Mouse (Mus musculus): ENCODE data around the gene Rtp2. TPM values are rescaled to one million over a fixed set of nuclear protein-coding genes. Genes with fewer than 3 reads are reported as not detected.

Gene Rtp2
- not detected in 2 replicates for polyA plus RNA-seq (2015; fragmentation: Nextera tagmentation; extraction: Ambion mirVana)

GRCm38 (mm10) chr16:23932294-23932693 lies at the start of gene Rtp2:
TSS of gene Rtp2 (minus strand) at chr16:23932394.
- Histone ChIP-seq H3K4me1 (no peaks in the 10 kb centered on the region), H3K27ac (replicated peaks) (no peak within 1 kb of the TSS), H3K4me3 (no peak within 1 kb of the TSS), H3K36me3 (no peaks in the 10 kb centered on the region), H3K9ac (replicated peaks) (no peak within 1 kb of the TSS), H3K4me2 (replicated peaks) (no peak within 1 kb of the TSS), H3K27me3 (no peaks in the 10 kb centered on the region), H3K9me3 (no peaks in the 10 kb centered on the region)
- 58% methylated on average over 11 of the region's 11 CpGs for WGBS
- no peak for ATAC-seq (replicated peaks)

- H3K9ac ChIP-seq (replicated peaks): peak overlapping the region; percentile 39
- peaks cover 19% of the 10 kb centered on the region; the same call in 1 of the 2 replicates for H3K27me3 ChIP-seq
- peaks cover 58% of the 10 kb centered on the region for H3K4me1 ChIP-seq
- ATAC-seq (replicated peaks): no peak
- 1% methylated on average over 32 of the region's 32 CpGs for WGBS
- H3K27ac ChIP-seq (replicated peaks): no peak overlapping the region
- peak overlapping the region; percentile 76 for H3K4me2 ChIP-seq (replicated peaks)
- H3K9me3 ChIP-seq: no peaks in the 10 kb centered on the region
- peak overlapping the region; percentile 75 for H3K4me3 ChIP-seq
- no peaks in the 10 kb centered on the region for H3K36me3 ChIP-seq
Measured at GRCm38 (mm10) chr16:23980991-23981720, 49.0 kb upstream of the Rtp2 start.

- peaks cover 19% of the 10 kb centered on the region; the same call in 1 of the 2 replicates for H3K27me3 ChIP-seq
- peaks cover 50% of the 10 kb centered on the region for H3K4me1 ChIP-seq
- H3K4me2 ChIP-seq (replicated peaks): peak overlapping the region; percentile 76
- peak overlapping the region; percentile 75 for H3K4me3 ChIP-seq
- no peaks in the 10 kb centered on the region for H3K9me3 ChIP-seq
- H3K36me3 ChIP-seq: no peaks in the 10 kb centered on the region
- H3K27ac ChIP-seq (replicated peaks): no peak overlapping the region
- ATAC-seq (replicated peaks): no peak
- WGBS: 14% methylated on average over 11 of the region's 11 CpGs
- H3K9ac ChIP-seq (replicated peaks): peak overlapping the region; percentile 39; the same call in 1 of the 2 replicates
Measured at GRCm38 (mm10) chr16:23980201-23980870, 48.1 kb upstream of the Rtp2 start.

GRCm38 (mm10) chr16:23979446-23979845 lies 47.3 kb upstream of the Rtp2 start:
- WGBS: 89% methylated on average over 9 of the region's 9 CpGs
- no peak overlapping the region for H3K4me3 ChIP-seq
- H3K9ac ChIP-seq (replicated peaks): no peak overlapping the region
- no peaks in the 10 kb centered on the region for H3K9me3 ChIP-seq
- peaks cover 42% of the 10 kb centered on the region for H3K4me1 ChIP-seq
- peaks cover 13% of the 10 kb centered on the region; the same call in 1 of the 2 replicates for H3K27me3 ChIP-seq
- ATAC-seq (replicated peaks): no peak
- no peaks in the 10 kb centered on the region for H3K36me3 ChIP-seq
- H3K4me2 ChIP-seq (replicated peaks): no peak overlapping the region
- H3K27ac ChIP-seq (replicated peaks): no peak overlapping the region

GRCm38 (mm10) chr16:23978495-23978894 lies 46.3 kb upstream of the Rtp2 start:
- H3K4me3 ChIP-seq: no peak overlapping the region
- H3K9me3 ChIP-seq: no peaks in the 10 kb centered on the region
- no peak for ATAC-seq (replicated peaks)
- peaks cover 13% of the 10 kb centered on the region; the same call in 1 of the 2 replicates for H3K27me3 ChIP-seq
- no peaks in the 10 kb centered on the region for H3K36me3 ChIP-seq
- H3K27ac ChIP-seq (replicated peaks): no peak overlapping the region
- H3K4me1 ChIP-seq: peaks cover 32% of the 10 kb centered on the region
- 75% methylated on average over 4 of the region's 4 CpGs for WGBS
- no peak overlapping the region for H3K9ac ChIP-seq (replicated peaks)
- H3K4me2 ChIP-seq (replicated peaks): no peak overlapping the region

GRCm38 (mm10) chr16:23977732-23978131 lies 45.5 kb upstream of the Rtp2 start:
- no peak for ATAC-seq (replicated peaks)
- peaks cover 13% of the 10 kb centered on the region; the same call in 1 of the 2 replicates for H3K27me3 ChIP-seq
- H3K4me1 ChIP-seq: peaks cover 25% of the 10 kb centered on the region
- no peak overlapping the region for H3K4me3 ChIP-seq
- H3K9ac ChIP-seq (replicated peaks): no peak overlapping the region
- H3K9me3 ChIP-seq: no peaks in the 10 kb centered on the region
- H3K36me3 ChIP-seq: no peaks in the 10 kb centered on the region
- 81% methylated on average over 3 of the region's 3 CpGs for WGBS
- no peak overlapping the region for H3K27ac ChIP-seq (replicated peaks)
- H3K4me2 ChIP-seq (replicated peaks): no peak overlapping the region

GRCm38 (mm10) chr16:23976196-23976595 lies 44.0 kb upstream of the Rtp2 start:
- WGBS: 92% methylated on average over 2 of the region's 2 CpGs
- no peaks in the 10 kb centered on the region for H3K36me3 ChIP-seq
- no peaks in the 10 kb centered on the region for H3K9me3 ChIP-seq
- ATAC-seq (replicated peaks): no peak
- H3K27me3 ChIP-seq: peaks cover 13% of the 10 kb centered on the region; the same call in 1 of the 2 replicates
- no peak overlapping the region for H3K27ac ChIP-seq (replicated peaks)
- H3K4me1 ChIP-seq: peaks cover 11% of the 10 kb centered on the region
- no peak overlapping the region for H3K4me3 ChIP-seq
- H3K4me2 ChIP-seq (replicated peaks): no peak overlapping the region
- no peak overlapping the region for H3K9ac ChIP-seq (replicated peaks)

- H3K4me3 ChIP-seq: no peak overlapping the region
- 90% methylated on average over 9 of the region's 9 CpGs for WGBS
Measured at GRCm38 (mm10) chr16:23973635-23974367, 41.6 kb upstream of the Rtp2 start.

GRCm38 (mm10) chr16:23972901-23973300 lies 40.7 kb upstream of the Rtp2 start:
- Histone ChIP-seq H3K4me3 (no peak overlapping the region), H3K4me1 (no peaks in the 10 kb centered on the region), H3K27ac (replicated peaks) (no peak overlapping the region), H3K9ac (replicated peaks) (no peak overlapping the region), H3K4me2 (replicated peaks) (no peak overlapping the region), H3K27me3 (no peaks in the 10 kb centered on the region), H3K9me3 (no peaks in the 10 kb centered on the region), H3K36me3 (peaks cover under 1% of the 10 kb centered on the region; the same call in 1 of the 2 replicates)
- 83% methylated on average over 11 of the region's 11 CpGs for WGBS
- ATAC-seq (replicated peaks): no peak

More at GRCm38 (mm10) chr16:23973635-23974367, 41.6 kb upstream of the Rtp2 start:
- no peak overlapping the region for H3K4me2 ChIP-seq (replicated peaks)
- H3K9me3 ChIP-seq: no peaks in the 10 kb centered on the region
- no peak for ATAC-seq (replicated peaks)
- no peak overlapping the region for H3K9ac ChIP-seq (replicated peaks)
- H3K27me3 ChIP-seq: no peaks in the 10 kb centered on the region
- no peak overlapping the region for H3K27ac ChIP-seq (replicated peaks)
- no peaks in the 10 kb centered on the region for H3K4me1 ChIP-seq
- H3K36me3 ChIP-seq: no peaks in the 10 kb centered on the region

- Histone ChIP-seq H3K4me1 (no peaks in the 10 kb centered on the region), H3K9ac (replicated peaks) (no peak overlapping the region), H3K4me3 (no peak overlapping the region), H3K27me3 (no peaks in the 10 kb centered on the region), H3K36me3 (peaks cover 3% of the 10 kb centered on the region; the same call in 1 of the 2 replicates), H3K4me2 (replicated peaks) (no peak overlapping the region), H3K9me3 (no peaks in the 10 kb centered on the region), H3K27ac (replicated peaks) (no peak overlapping the region)
- 79% methylated on average over 20 of the region's 20 CpGs for WGBS
- ATAC-seq (replicated peaks): no peak
Measured at GRCm38 (mm10) chr16:23972126-23972740, 40.0 kb upstream of the Rtp2 start.

- no peaks in the 10 kb centered on the region for H3K27me3 ChIP-seq
- H3K4me2 ChIP-seq (replicated peaks): no peak overlapping the region
- 73% methylated on average over 14 of the region's 14 CpGs for WGBS
- peaks cover 3% of the 10 kb centered on the region for H3K36me3 ChIP-seq
- no peaks in the 10 kb centered on the region for H3K9me3 ChIP-seq
- H3K4me3 ChIP-seq: no peak overlapping the region
- no peak overlapping the region for H3K9ac ChIP-seq (replicated peaks)
- H3K4me1 ChIP-seq: no peaks in the 10 kb centered on the region
- ATAC-seq (replicated peaks): no peak
- no peak overlapping the region for H3K27ac ChIP-seq (replicated peaks)
Measured at GRCm38 (mm10) chr16:23969919-23970318, 37.7 kb upstream of the Rtp2 start.

All from forebrain, embryonic 15.5 days (tissue).